Mouse (Mus musculus) neutrophil, adult 5-6 weeks (primary cell): ENCODE results near the gene Extl1. TPM values are rescaled to one million over a fixed set of nuclear protein-coding genes. Genes with fewer than 3 reads are reported as not detected.

Experiments used
- ATAC-seq: fragments of 151-379, 151-347 bp; 2 replicates; pipeline ENCODE4 v1.8.0; 2017; ENCODE audit warnings: mild to moderate bottlenecking, moderate TSS enrichment; ENCODE audit not compliant: insufficient number of reproducible peaks, poor library complexity, low FRiP score, severe bottlenecking; ENCODE audit errors: extremely low read depth
- total RNA-seq: library from RNA; stranded (forward); fragments of 200-1000 nt; gene quantifications from 2 replicates; pipeline ENCODE4 v1.2.3, GENCODE M21; 2017

The Extl1 gene
- total RNA-seq, 1 experiment from 2014 or later = 1.3 TPM

DNA sequence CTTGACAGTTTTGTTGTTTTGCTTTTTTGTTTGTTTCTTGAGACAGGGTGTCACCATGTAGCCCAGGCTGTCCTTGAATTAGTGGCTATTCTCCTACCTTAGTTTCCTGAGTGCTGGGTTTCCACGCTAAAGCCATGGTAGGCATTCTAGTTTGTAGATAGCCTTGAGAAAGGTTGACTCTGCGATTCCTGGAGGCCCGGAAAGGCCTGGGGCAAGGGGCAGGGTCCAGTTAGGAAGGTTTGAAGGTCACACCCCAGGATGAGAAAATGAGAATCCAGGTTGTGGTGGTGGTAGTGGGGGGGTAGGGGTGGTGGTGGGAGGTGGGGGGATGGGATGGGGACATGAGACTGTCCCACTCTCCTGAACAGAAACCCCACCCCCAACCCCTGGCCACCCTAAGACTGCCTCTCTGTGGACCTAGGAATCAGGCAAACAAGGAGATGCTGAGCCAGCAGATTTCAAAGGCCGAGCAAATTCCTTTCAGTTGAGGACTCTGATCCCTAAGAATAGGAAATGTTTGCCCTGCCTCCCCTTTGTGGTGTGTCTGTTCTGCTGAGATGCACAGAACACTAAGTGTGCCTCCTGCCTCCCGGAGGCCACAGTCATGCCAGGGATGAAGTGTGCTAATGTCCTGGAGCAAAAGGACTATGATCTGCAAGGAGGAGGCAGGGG, 56.7 kb downstream of the Extl1 start:
- ATAC-seq = no peak

DNA sequence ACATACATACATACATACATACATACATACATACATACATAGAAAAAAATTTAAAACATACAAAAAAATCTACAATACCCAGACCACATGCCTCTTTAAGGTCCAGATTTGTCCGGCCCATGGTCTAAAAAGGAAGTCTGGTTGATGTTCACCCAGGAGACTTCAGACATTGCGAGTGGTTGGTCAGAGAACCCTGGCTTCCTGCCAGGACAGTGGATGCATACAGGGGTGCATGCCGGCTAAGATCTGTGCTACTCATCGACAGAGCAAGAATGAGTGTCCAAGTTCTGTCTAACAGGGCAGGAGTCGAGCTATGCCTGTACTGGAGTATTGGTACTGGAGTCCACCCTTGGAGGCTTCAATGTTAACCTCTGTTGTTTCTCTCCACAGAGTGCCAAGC, 59.0 kb downstream of the Extl1 start:
- ATAC-seq = no peak

DNA sequence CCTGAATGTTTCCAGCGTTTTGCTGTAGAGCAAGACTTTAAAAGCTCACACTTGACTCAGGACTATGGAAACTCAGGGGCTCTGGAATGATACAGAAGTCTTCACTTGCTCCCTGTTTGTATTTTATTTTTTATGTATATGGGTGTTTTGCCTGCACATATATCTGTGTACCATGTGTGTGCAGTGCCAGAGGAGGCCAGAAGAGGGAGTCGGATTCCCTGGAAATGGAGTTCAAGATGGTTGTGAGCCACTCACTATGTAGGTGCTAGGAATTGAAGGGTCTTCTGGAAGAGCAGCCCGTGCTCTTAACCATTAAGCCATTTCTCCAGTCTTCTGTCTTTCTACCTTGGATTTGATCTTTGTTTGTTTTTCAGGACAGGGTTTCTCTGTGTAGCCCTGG, 62.1 kb downstream of the Extl1 start:
- ATAC-seq = no peak

DNA sequence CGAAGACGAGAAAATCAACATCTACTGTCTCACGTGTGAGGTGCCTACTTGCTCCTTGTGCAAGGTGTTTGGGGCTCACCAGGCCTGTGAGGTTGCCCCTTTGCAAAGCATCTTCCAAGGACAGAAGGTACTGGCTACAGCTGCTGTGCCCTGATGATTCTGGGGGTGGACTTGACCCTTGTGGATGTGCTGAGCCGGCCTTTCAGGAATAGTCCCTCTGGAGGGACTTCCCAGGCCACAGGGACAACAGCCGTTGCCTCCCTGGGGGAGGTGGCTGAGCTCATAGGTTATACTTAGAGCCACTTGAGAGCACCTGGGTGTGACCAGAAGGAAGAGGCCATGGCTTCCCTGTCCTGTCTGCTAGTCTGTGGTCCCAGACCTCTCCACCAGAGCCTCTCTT, 64.0 kb downstream of the Extl1 start:
- no peak for ATAC-seq

DNA sequence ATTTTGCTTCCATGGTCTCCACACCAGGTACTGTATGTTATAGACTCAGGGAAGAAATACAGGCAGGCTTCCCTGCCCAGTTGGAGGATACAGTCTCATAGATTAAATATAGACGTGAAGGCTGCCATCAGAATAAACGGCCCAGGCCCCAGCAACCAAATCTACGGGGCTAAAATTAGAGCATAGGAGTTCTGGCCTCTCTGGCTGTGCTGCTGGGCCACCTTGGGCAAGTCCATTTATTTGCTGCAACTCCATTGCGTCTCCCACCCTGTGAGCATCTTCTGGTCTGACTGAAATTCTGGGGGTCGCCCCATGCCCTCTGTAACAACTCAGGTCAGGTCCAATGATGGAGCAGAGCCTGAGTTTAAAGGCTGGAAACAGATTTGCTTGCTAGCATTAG, 64.6 kb downstream of the Extl1 start:
- ATAC-seq = no peak

DNA sequence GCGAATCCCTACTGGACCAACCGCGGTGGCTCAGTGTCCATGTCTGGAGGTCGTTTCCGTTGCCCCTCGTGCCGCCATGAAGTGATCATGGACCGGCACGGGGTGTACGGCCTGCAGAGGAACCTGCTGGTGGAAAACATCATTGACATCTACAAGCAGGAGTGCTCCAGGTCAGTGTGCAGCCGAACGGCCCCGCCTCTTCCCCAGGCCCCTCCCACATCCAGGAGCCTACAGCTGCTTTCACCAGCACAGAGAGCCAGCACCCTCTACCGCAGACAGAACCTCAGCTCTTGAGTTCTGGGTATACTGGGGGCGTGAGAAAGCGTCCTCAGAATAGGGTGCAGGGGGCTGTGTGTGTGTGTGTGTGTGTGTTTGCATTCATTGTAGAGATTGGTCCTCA, 67.3 kb downstream of the Extl1 start:
- no peak for ATAC-seq

DNA sequence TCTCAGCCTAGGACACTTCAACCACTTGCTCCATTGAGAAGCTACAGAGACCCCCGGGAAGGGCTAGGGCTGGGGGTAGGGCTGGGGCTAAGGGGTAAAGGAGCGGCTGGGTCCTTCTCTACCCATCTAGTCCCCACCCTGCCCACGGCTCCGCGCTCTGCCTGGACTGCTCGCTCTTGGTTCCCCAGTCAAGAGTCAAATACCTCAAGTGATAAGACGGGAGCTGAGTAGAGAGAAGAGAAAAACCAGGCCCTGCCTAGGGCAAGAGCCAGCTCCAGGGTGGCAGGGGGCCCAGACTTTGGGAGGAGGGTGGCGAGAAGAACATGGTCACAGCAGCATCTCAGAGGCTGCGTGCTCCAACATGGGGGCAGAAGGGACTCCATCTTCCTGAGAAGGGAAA, 68.2 kb downstream of the Extl1 start:
- ATAC-seq = no peak

DNA sequence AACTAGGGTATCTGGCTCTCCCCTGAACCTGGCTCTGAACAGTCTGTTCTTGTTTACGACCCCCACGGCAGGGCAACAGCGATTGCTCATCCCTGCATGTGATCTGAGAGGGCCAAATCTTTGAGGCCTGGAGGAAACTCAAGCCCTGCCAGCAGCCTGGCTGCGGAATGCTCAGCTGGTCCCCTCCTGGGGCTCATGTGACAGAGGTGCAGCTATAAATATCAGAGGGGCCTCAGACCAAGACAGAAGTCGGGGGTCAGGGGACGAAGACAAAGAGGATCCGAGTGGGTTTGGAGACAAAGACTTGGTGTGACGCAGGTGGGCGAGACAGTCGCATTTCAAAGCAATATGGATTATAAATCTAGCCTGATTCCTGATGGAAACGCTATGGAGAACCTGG, 68.8 kb downstream of the Extl1 start, which contains the start of gene Trim63:
Gene Trim63 (plus strand): TSS at position 245 of the 400 bp plus-strand sequence.
- no peak for ATAC-seq

DNA sequence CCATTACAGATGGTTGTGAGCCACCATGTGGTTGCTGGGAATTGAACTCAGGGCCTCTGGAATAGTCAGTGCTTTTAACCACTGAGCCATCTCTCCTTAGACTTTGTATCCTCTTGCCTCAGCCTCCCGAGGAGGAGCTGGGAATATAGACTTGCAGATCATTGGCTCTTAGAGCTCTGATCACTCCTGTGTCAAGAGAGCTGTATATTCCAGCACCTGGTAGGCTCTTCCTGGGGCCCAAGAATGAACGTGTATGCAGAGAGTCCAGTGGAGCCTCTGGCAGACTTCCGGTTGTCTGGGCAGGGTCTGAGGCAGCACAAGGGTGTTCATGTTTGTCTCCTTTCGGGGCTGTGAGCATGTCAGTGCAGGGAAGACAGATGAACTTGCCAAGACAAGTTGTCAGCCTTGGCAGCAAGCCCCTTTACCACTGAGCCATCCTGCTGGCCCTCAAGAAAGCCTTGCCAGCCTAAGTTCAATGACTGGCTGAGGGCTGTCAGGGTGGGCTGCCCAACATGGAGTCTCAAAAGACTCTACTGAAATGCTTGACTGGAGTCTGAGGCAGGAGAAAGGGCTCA, 69.5 kb downstream of the Extl1 start:
- ATAC-seq = no peak

DNA sequence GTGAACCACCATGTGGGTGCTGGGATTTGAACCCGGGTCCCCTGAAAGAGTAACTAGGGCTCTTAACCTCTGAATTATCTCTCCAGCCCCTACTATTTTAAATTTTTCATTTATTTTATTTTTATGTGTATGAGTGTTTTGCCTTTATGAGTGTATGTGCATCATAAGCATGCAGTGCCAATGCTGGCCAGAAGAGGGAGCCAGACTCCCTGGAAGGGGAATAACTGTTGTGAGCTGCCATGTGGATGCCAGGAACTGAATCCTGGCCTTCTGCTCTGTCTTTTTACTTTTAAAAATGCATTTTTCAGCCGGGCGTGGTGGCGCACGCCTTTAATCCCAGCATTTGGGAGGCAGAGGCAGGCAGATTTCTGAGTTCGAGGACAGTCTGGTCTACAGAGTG, 70.7 kb downstream of the Extl1 start:
- ATAC-seq = no peak

DNA sequence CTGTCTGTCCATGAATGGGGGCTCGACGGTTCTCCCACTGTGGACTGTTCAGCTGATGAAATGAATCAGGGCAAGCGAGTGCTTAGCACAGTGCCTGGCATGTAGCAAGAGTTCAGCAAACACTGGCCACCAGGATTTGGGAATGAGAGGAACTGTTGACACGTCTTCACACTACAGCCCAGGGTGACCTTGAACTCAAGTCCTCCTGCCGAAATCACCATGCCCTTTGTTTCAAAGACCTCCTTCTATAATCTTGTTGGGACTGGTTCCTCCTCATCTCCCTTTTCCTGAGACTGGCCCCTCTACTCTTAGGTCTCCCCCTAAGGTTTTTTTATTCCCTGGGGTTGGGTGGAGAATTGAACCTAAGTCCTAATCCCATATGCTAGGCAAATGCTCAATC, 71.3 kb downstream of the Extl1 start:
- no peak for ATAC-seq

DNA sequence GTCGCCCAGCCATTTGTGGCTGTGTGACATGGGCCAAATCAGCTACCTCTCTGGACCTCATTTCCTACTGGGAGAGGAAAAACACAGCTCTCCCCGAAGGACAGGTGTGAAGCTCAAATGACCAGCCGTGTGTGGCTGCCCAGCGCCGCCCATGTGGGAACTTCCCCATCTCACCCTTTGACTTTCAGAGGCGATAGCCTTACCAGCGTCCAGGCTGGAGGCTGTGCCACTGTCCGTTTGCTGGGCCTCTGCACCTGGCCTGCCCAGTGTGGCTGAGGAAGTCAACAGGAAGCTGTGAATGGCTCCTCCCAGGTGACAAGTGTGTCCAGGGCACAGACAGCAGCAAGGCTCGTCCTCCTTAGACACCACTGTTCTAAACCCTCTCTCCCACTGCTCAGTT, 71.9 kb downstream of the Extl1 start:
- no peak for ATAC-seq

DNA sequence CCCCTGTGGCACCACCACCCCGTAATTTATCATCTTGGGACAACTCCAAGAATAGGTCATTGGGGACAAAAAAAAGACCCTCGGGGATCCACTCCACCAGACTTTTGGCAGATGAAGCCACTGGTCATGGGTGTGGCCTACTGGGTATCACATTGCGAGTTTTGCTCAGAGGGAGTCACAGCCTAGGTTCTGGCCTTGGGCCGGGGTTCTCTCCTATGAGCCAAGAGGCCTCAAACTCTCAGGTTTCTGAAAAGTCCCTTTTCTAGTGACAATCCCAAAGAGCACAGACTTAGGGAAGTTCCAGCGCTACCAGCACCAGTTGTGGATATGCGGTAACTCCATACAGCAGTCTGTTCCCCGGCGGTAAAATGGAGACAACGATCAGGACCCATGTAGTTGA, 73.0 kb downstream of the Extl1 start:
- no peak for ATAC-seq

DNA sequence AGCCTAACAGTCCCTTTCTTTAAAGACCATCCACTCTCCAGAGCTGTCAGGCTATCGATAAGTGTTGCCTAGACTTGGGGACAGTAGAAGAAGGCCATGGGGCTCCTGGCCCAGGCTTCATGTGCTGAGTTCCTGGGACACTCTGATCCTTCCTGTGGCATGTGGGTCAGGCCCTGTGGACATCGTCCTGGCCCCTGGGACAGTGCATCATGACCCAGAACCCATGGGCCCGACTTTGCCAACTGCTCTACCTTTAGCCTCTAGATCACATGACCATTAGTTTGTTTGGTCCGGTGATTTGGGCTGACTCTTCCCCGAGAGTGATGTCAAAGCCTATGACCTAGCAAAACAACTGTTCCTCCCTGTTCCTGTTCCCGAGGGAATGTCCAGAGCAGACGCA, 73.5 kb downstream of the Extl1 start:
- no peak for ATAC-seq

DNA sequence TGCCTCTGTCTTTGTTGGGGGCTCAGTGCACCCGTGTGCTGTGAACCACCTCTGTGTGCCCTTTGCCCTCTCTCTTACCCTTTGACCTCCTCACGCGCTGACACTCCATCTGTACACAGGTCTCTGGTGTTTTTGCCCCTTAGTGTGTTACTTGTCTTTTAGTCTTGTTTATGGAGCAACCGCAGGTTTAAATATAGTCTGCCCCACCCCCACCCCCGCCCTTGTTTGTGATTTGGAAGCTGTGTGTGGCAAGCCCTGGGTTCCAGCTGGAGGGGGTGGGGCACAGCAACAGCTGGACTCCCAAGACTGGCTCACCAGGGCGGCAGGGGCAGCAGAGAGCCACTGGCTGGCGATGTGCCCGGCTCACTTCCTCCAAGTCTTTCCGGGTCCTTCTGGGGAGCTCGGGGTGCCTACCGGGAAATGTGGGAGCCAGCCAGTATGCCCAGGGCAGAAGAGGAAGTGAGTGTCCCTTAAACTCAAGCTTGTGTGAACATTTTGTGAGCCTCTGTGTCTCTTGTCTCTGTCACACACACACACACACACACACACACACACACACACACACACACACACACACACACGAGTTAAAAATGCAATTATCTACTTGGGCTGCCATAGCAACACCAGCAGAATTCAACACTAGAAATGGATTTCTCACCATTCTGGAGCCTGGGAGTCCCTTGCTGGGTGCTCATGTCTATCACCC, 76.1 kb downstream of the Extl1 start:
- ATAC-seq = 0 out of 2 replicates have a peak, but pooled peaks have one; percentile 40

DNA sequence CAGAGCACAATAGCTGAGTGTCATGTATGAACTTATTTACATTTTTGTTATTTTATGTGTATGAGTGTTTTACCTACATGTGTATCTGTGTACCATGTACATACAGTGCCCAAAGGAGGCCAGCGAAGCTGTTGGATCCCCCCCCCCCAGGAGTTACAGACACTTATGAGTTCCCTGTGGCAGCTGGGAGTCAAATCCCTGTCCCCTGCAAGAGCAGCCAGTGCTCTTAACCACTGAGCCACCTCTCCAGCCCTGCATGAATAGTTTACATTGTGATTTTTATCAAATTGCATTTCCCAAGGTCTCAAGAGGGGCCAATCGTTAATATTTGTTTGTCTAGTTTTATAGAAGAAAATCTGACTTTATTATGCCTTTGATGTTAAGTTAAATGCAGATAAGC, 76.7 kb downstream of the Extl1 start:
- no peak for ATAC-seq

Other genes starting within 250 kb of the Extl1 start
- 26.5 and 38.3 TPM in 2 replicates for gene Cep85, start 196.7 kb downstream of the Extl1 start, total RNA-seq
- not detected in 2 replicates for gene Gm7534, start 180.8 kb downstream of the Extl1 start, total RNA-seq
- not detected in 2 replicates for gene Catsper4, start 156.5 kb downstream of the Extl1 start, total RNA-seq
- 0.58 and 0.98 TPM in 2 replicates for gene Cnksr1, start 145.5 kb downstream of the Extl1 start, total RNA-seq
- 0.47 TPM in 1 of 2 replicates, not detected in the other for gene E130218I03Rik, start 140.2 kb downstream of the Extl1 start, total RNA-seq
- gene Zfp593, start 138.3 kb downstream of the Extl1 start, total RNA-seq = 3.6 and 5.7 TPM in 2 replicates
- not detected in 2 replicates for gene Gm30191, start 136.9 kb downstream of the Extl1 start, total RNA-seq
- not detected in 2 replicates for gene Grrp1, start 129.7 kb downstream of the Extl1 start, total RNA-seq
- 15.5 and 18.7 TPM in 2 replicates for gene Pdik1l, start 96.0 kb downstream of the Extl1 start, total RNA-seq
- not detected in 2 replicates for gene Trim63, start 68.7 kb downstream of the Extl1 start, total RNA-seq
- not detected in 2 replicates for gene Slc30a2, start 40.7 kb downstream of the Extl1 start, total RNA-seq
- gene Pafah2, start 12.5 kb upstream of the Extl1 start, total RNA-seq = 0.12 and 0.74 TPM in 2 replicates
- 9.9 and 16.6 TPM in 2 replicates for gene Stmn1, start 84.5 kb upstream of the Extl1 start, total RNA-seq
- gene Paqr7, start 112.8 kb upstream of the Extl1 start, total RNA-seq = 3.5 and 3.7 TPM in 2 replicates
- gene Aunip, start 127.1 kb upstream of the Extl1 start, total RNA-seq = not detected in 2 replicates
- 37.7 and 39.2 TPM in 2 replicates for gene Mtfr1l, start 151.5 kb upstream of the Extl1 start, total RNA-seq
- 44.2 and 44.3 TPM in 2 replicates for gene Selenon, start 168.3 kb upstream of the Extl1 start, total RNA-seq